Mouse (Mus musculus) gastrocnemius, postnatal 14 days (tissue): ENCODE data around the gene Tlr5. TPM values are rescaled to one million over a fixed set of nuclear protein-coding genes. Genes with fewer than 3 reads are reported as not detected.
A peak's percentile ranks its signal among the peaks of the same experiment; 100 is the strongest.

ENCODE experiments used
- DNase-seq: peaks from one replicate; pipeline ENCODE4 v3.0.0; 2021; ENCODE audit warnings: mixed read lengths
- intact Hi-C: fragments of 180-260 bp; cut with DNase I; formaldehyde crosslinking; loops from one replicate; pipeline ENCODE4 v1.15.1; 2025; ENCODE audit warnings: low total_unique reads
- long read RNA-seq, 2 experiments: library from polyadenylated mRNA; stranded (forward); transcript quantifications; one replicate each; pipeline ENCODE4 v2.0.0; 2021
- total RNA-seq, 2 experiments: library from RNA; stranded (reverse); gene quantifications; 2 replicates each; pipeline ENCODE4 v1.2.3; 2021

Tlr5 gene
- 1 to 10 TPM; 2.0 to 2.1 TPM for total RNA-seq
- long read RNA-seq, experiment 1 = 0 reads
- long read RNA-seq, experiment 2 = 0 reads

DNA sequence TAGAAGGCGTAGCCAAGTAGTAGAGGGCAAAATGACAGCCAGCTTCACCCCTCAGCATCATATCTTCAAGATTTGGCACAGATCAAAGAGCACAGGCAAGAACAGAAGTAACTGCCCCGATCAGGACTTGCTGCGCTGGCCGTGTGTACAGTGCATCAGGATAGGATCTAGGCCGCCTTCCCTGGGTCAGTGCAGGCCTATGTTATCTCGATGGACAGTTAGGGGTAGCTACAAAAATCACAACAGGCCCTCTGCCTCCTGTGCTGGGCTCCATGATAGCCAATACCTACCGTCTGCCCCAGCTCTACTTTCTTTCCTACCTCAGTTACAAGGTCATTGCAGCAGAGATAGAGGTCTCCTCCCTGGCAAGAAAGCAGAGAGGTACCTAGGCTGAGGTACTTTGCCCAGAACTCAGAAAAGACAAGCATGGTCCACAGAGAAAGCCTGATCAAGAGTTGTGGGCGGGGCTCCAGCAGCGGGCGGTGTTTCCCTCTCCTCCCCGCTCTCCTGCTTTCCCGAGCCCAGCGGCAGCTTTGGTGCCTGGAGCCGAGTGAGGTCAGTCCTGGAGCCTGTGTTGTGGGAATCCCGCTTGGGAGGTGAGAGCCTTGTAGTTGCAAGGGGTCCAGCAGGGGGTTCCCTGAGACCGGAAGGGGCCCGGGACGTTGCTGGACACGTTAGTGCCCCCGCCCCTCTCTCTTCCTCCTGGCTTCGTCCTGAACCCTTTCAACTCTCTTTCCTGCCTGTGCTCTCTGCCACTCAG lies at the start of gene Tlr5:
Gene Tlr5 (plus strand): TSS at position 502 of the 760 bp plus-strand sequence.
- DNase-seq = peak; percentile 78
- intact Hi-C loops = no loop called here

DNA sequence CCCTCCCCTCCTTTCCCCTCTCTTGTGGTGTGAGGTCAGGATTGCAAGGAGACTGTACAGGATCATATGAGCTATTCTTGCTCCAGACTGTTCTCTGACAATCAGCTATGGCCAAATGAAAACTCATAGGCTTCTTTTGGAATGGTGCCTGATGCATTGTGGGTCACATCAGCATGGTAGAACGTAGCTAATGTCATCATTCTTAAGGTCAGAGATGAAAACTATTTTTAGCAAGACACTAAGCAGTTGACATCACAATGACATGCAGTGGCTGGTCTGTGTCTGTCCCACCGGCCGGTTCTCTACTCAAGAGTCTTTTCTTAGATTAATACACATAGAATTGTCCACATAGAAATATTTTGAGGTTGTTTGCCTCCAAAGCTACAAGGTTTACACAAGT lies 48.9 kb upstream of the Tlr5 start:
- DNase-seq = no peak
- intact Hi-C loops = no loop called here

DNA sequence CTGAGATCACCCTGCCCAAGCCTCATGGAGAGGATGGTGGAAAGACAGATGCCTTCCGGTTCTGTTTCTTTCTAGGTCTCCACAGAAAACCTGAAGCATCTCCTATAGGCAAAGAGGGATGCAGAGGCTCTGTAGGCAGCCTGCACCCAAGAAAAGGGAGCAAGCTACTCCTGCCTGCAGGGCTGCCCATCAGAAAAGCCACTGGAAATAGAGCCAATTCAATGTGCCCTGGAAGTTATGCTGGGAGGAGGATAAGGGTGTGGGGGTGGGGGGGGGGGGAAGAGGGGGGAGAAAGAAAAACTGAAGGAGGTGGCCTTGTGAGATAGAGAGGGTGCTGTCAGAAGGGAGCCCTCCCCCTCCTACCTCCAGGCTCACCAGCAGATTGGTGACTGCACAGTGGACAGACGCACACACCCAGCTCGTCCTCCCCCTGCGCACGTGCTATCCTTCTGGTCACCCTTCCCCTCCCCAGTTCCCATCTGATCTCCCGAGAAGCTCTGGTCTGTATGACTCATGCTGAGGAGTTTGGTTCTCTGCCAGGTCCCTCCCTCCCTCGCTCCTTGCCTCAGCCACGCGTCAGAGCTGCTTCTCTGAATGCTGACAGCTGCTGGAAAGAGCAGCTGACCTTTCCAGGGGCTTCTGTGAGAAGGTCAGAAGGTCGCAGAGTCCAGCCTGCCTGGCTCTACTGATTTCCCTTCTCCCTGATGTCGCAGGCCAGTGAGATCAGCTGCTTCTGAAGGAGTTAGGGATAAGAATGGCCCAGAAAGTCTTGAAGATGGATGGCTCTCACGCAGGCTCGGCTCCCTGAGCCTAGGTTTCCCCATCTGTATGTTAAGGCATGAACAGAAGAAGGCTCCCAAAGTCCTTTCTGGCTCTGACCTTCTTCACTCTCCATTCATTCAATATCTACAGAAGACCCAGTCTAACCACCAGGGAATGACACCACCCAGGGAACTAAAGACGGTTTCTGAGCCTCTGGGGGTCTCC lies 46.2 kb upstream of the Tlr5 start:
- DNase-seq = peak; percentile 93
- intact Hi-C loops = no loop called here

DNA sequence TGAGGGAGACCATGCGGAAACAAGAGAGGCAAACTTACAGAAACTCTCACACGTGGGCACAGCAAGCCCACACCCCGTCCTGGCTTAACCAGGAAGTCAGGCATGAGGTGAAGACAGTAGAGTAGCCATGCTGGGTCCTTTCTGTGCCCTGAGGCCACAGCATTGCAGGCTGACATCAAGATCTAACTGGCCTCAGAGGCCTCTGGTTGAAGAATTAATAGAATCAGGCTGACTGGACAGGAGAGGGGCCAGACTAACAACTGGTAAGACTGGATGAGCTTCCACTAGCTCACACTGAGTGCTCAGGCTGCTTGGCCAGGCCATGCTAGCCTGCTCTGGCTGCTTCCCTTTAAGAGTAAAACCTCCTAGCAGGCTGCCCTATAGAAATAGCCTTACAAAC lies 45.5 kb upstream of the Tlr5 start:
- intact Hi-C loops = no loop called here
- DNase-seq = no peak

DNA sequence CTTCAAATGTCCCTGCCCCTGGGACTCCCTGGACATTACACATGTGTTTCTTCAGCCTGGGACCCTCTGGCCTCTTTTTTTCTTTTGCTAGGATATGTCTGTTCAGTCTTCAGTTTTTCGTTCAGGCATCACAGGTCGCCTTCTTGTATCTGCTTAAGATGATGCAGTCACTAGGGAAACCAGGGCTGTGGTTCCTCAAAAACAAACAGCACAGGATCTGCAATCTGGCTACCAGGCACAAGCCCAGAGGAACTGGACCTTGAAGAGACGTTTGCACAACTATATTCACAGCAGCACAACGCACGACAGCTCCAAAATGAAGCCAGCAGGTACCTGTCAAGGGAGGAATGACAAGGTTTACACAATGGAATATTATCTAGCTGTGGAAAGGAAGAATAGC lies 45.0 kb upstream of the Tlr5 start:
- intact Hi-C loops = no loop called here
- DNase-seq = no peak

DNA sequence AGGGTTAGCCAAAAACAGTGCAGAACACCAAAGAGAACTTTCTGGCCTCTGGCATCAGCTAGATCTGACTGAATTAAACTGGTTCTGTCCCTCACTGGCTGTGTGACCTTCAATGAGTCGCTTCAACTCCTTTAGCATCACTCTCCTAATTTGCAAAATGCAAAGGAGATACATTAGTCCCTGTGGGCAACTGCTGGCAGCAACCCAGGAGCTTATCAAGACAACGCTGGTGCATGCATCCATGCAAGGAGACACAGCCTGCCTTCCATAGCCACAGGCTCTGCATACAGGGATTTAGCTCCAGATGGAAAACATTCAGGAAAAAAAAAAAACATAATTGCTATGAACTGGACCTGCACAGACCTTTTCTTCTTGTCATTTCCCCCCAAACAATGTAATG lies 42.0 kb upstream of the Tlr5 start:
- no peak for DNase-seq
- intact Hi-C loops = no loop called here

DNA sequence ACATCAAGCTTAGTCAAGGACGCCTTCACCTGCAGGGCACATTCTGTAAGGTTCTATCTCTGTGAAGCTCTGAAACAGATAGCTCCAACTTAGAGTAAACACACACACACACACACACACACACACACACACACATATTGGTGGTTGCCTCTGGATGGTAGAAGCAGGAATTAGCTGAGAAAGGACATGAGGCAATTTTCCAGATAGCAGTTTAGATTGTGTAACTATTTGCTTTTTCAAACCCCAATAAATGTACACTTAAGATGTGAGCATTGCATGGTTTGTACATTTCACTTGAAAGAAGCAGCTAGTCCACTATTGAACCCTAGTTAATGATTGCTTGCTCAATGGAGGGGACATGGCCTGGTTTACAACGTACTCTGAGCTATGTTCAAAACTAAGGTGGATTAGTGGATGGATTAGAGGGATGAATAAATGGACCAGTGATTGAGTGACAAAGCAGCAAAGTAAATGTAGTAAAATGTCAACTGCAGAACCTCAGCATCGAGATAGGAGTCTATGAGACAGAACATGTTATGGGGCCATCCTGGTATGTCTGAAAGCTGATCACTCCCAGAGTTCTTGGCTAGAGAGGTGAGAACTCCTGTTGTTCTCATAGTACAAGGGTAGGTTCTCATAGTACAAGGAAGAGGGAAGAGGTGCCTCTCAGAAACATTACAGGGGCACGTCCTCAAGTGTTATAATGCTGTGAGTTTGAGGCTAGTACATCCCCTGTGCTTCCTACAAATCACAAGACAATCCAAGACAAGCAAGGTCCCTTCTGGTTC lies 40.3 kb upstream of the Tlr5 start:
- intact Hi-C loops = no loop called here
- no peak for DNase-seq

GRCm38 (mm10) chr1:182916166-182916565 lies 38.4 kb upstream of the Tlr5 start:
- intact Hi-C loops = no loop called here
- no peak for DNase-seq

DNA sequence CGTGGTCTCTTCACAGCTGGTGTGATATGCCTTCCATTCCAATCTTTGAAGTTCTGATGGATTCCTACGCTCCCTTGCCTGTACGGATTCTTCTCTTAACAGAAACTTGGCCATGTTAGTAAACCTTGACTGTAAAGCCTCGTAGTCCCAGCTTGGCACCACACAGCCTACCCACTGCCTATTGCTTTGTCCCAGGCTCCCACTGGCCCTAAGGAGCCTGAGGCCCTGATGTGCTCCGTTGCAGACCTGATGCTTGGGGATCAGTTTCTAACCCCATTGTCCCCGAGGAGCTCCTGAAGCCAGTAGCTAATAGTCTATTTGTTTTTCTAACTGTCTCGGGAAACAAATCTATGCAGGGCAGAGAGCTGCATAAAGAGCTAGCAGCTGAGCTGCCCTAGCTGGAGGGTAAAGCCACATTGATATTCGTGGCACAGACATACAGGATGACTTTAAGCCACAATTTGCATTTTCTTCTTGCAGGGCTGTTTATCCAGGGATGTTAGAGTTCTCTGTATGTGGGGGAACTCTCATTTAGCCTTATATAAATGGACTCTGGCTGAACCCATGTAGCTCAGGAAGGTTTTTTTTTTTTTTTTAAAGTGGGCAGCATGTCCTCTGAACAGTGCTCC lies 35.8 kb upstream of the Tlr5 start:
- no peak for DNase-seq
- intact Hi-C loops = no loop called here

- no peak for DNase-seq
- intact Hi-C loops = no loop called here
Observed at GRCm38 (mm10) chr1:182922824-182923223, 31.8 kb upstream of the Tlr5 start.

DNA sequence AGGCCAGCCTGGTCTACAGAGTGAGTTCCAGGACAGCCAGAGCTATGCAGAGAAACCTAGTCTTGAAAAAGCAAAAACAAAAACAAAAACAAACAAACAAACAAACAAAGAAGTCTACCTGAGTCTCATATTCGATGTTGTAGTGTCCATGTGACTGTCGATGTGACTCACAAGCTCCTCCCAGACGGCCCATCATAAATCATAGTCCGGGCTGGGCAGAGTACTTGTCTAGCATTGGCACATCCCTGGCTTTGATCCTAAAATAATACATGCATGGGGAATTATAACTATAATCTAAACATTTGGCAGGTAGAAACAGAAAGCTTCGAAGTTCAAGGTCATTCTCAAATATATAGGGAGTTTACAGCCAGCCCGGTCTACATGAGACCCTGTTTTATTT lies 28.1 kb upstream of the Tlr5 start:
- DNase-seq = no peak
- intact Hi-C loops = no loop called here

- no peak for DNase-seq
Observed at GRCm38 (mm10) chr1:182927878-182928851, 26.4 kb upstream of the Tlr5 start.

GRCm38 (mm10) chr1:182935469-182935868 lies 19.1 kb upstream of the Tlr5 start:
- intact Hi-C loops = no loop called here
- DNase-seq = no peak

More at GRCm38 (mm10) chr1:182927878-182928851, 26.4 kb upstream of the Tlr5 start:
- intact Hi-C loops = no loop called here

GRCm38 (mm10) chr1:182937486-182938120 lies 17.0 kb upstream of the Tlr5 start:
- intact Hi-C loops = no loop called here
- no peak for DNase-seq

GRCm38 (mm10) chr1:182941921-182942320 lies 12.7 kb upstream of the Tlr5 start:
- no peak for DNase-seq
- intact Hi-C loops = loop anchor here (10.0 kb wide), 1 partner anchor 387 kb away; no protein-coding TSS in a partner anchor

- intact Hi-C loops = loop anchor here (10.0 kb wide), 1 partner anchor 389 kb away; no protein-coding TSS in a partner anchor
- no peak for DNase-seq
Observed at GRCm38 (mm10) chr1:182943911-182944310, 10.7 kb upstream of the Tlr5 start.

- intact Hi-C loops = loop anchor here (10.0 kb wide), 1 partner anchor 390 kb away; no protein-coding TSS in a partner anchor
- DNase-seq = no peak
Observed at GRCm38 (mm10) chr1:182944638-182945037, 9.9 kb upstream of the Tlr5 start.
